Mouse (Mus musculus): ENCODE results near the gene Arpc4. TPM values are rescaled to one million over a fixed set of nuclear protein-coding genes. Genes with fewer than 3 reads are reported as not detected.

The Arpc4 gene
- polyA plus RNA-seq, 1 experiment: 14.9 TPM

DNA sequence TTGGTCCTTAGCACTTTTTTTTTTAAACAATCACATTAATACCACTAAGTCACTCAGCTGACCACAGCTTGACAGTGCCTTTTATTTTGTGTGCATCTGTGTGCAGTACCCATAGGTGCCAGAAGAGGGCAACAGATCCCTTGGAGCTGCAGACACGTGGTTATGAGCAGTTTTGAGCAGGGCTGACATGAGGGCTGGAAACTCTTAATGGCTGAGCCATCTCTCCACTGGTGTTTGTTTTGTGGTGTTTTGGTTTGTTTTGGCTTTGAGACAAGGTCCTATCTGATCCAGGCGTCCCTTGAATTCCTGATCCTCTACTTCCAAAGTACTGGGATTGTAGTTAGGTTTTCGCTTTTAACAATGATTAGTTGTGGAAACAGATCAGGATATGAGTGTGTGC, 49.5 kb downstream of the Arpc4 start:
- no peak overlapping the region for H3K4me3 ChIP-seq (replicated peaks)
- no peaks in the 10 kb centered on the region for H3K4me1 ChIP-seq (ENCODE audit: control insufficient read depth)
- H3K36me3 ChIP-seq (ENCODE audit: control insufficient read depth): no peaks in the 10 kb centered on the region
- TF ChIP-seq GATA1 (IDR thresholded peaks at IDR 0.05; ENCODE audit: low read length) (no peak), TAL1 (IDR thresholded peaks at IDR 0.05; ENCODE audit: low read length) (no peak)
- peaks cover 3% of the 10 kb centered on the region; the same call in 1 of the 2 replicates for H3K27me3 ChIP-seq (ENCODE audit: control insufficient read depth)
- peaks cover 3% of the 10 kb centered on the region for H3K9me3 ChIP-seq (ENCODE audit: control insufficient read depth, low read length)

DNA sequence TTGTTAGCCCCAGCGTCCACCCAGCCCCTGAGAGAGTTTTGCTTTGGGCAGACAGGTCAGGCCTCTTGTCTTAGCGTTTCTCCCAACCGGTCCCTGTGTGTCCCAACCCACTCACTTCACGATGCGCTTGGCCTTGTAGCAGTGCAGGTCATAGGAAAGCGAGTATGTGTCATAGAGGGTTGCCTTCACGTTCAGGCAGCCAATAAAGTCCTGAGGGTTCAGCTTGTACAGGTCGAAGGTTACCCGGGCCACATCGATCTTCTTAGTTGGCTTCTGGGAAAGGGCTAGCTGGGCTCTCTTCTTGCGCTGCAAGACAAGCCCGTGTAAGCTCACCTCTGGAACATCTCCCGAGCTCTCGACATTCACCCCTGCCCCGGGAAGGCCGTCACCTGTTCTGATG, 50.1 kb downstream of the Arpc4 start:
- H3K36me3 ChIP-seq (ENCODE audit: control insufficient read depth): no peaks in the 10 kb centered on the region
- no peaks in the 10 kb centered on the region for H3K4me1 ChIP-seq (ENCODE audit: control insufficient read depth)
- TF ChIP-seq TAL1 (IDR thresholded peaks at IDR 0.05; ENCODE audit: low read length): no peak
- no peak for TF ChIP-seq GATA1 (IDR thresholded peaks at IDR 0.05; ENCODE audit: low read length)
- H3K9me3 ChIP-seq (ENCODE audit: control insufficient read depth, low read length): peaks cover 3% of the 10 kb centered on the region
- H3K27me3 ChIP-seq (ENCODE audit: control insufficient read depth): peaks cover 3% of the 10 kb centered on the region; the same call in 1 of the 2 replicates
- no peak overlapping the region for H3K4me3 ChIP-seq (replicated peaks)

DNA sequence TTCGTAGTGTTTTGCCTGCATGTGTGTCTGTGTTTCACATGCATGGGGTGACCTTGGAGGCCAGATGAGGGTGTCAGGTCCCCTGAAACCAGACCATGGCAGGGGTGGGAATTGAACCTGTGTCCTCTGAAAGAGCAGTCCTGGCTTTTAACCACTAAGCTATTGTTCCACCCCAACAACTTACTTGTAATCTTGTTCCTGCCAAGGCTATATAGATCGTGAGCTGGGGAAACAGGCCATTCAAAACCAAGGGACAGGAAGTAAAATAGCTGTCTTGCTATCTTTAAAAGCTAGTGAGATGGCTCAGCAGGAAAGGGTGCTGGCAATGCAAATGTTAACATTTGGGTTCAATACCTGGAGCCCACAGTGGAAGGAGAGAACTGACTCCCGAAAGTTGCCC, 52.0 kb downstream of the Arpc4 start:
- Histone ChIP-seq H3K27me3 (ENCODE audit: control insufficient read depth) (peaks cover 3% of the 10 kb centered on the region; the same call in 1 of the 2 replicates), H3K4me1 (ENCODE audit: control insufficient read depth) (no peaks in the 10 kb centered on the region), H3K36me3 (ENCODE audit: control insufficient read depth) (no peaks in the 10 kb centered on the region), H3K9me3 (ENCODE audit: control insufficient read depth, low read length) (peaks cover 3% of the 10 kb centered on the region), H3K4me3 (replicated peaks) (no peak overlapping the region)
- TF ChIP-seq GATA1 (IDR thresholded peaks at IDR 0.05; ENCODE audit: low read length) (no peak), TAL1 (IDR thresholded peaks at IDR 0.05; ENCODE audit: low read length) (no peak)

DNA sequence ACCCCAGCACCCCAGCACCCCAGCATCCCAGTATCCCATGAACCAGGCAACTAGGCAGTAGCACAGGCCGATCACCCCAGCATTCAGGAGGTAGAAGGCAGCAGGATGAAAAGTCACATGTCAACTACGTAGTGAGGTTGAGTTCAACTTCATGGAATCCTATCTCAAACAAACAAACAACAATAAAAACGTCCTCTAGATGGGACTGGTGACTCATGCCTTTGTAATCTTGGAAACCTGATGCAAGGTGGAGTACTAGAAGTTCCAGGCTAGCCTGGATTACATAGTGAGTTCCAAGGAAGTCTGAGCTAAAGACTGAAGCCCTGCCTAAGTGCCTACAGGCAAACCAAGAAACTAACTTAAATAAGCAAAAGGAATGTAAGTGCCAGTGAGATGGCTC, 52.9 kb downstream of the Arpc4 start:
- H3K4me3 ChIP-seq (replicated peaks): no peak overlapping the region
- no peak for TF ChIP-seq GATA1 (IDR thresholded peaks at IDR 0.05; ENCODE audit: low read length)
- no peak for TF ChIP-seq TAL1 (IDR thresholded peaks at IDR 0.05; ENCODE audit: low read length)
- H3K4me1 ChIP-seq (ENCODE audit: control insufficient read depth): no peaks in the 10 kb centered on the region
- H3K27me3 ChIP-seq (ENCODE audit: control insufficient read depth): no peaks in the 10 kb centered on the region
- H3K36me3 ChIP-seq (ENCODE audit: control insufficient read depth): no peaks in the 10 kb centered on the region
- peaks cover 3% of the 10 kb centered on the region for H3K9me3 ChIP-seq (ENCODE audit: control insufficient read depth, low read length)

DNA sequence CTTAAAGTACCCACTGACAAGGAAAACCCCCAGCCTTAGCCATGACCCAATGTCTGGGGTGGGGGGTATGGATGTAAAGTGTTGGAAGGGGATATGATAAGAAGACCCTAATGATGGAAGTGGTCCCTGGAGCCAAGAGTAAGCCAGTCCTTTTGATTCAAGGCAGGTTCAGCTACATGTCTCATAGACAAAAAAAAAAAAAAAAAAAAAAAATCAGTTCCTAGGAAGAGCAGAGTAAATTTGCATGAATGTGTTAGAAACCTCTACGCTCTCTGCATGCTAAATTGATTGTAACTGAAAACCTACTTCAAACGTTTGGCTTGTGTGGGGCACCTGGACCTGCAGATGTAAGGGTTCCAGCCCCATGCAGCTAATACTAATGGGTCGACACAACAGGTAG, 53.9 kb downstream of the Arpc4 start:
- H3K27me3 ChIP-seq (ENCODE audit: control insufficient read depth): no peaks in the 10 kb centered on the region
- no peaks in the 10 kb centered on the region for H3K36me3 ChIP-seq (ENCODE audit: control insufficient read depth)
- H3K4me3 ChIP-seq (replicated peaks): no peak overlapping the region
- TF ChIP-seq TAL1 (IDR thresholded peaks at IDR 0.05; ENCODE audit: low read length) (no peak), GATA1 (IDR thresholded peaks at IDR 0.05; ENCODE audit: low read length) (no peak)
- H3K4me1 ChIP-seq (ENCODE audit: control insufficient read depth): no peaks in the 10 kb centered on the region
- H3K9me3 ChIP-seq (ENCODE audit: control insufficient read depth, low read length): peaks cover 3% of the 10 kb centered on the region

DNA sequence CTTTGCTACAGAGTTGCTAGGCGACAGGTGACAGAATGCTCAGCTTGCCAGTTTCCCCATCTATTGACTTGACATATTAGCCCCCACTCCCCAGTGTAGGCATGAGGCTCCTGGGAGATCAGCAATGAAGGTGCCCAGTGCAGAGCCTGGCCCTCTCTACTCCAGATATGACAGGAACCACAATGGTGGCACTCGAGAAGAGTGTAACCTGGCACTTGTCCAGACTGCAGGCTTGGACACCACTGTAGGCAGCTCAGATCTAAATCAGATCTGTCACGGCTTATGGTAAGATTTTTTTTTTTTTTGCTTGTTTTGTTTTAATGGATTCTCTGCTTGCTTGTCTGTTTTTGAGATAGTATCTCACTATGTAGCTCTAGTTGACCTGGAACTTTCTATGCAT, 55.7 kb downstream of the Arpc4 start:
- no peaks in the 10 kb centered on the region for H3K4me1 ChIP-seq (ENCODE audit: control insufficient read depth)
- H3K27me3 ChIP-seq (ENCODE audit: control insufficient read depth): no peaks in the 10 kb centered on the region
- H3K4me3 ChIP-seq (replicated peaks): no peak overlapping the region
- TF ChIP-seq TAL1 (IDR thresholded peaks at IDR 0.05; ENCODE audit: low read length) (no peak), GATA1 (IDR thresholded peaks at IDR 0.05; ENCODE audit: low read length) (no peak)
- H3K36me3 ChIP-seq (ENCODE audit: control insufficient read depth): no peaks in the 10 kb centered on the region
- H3K9me3 ChIP-seq (ENCODE audit: control insufficient read depth, low read length): no peaks in the 10 kb centered on the region

DNA sequence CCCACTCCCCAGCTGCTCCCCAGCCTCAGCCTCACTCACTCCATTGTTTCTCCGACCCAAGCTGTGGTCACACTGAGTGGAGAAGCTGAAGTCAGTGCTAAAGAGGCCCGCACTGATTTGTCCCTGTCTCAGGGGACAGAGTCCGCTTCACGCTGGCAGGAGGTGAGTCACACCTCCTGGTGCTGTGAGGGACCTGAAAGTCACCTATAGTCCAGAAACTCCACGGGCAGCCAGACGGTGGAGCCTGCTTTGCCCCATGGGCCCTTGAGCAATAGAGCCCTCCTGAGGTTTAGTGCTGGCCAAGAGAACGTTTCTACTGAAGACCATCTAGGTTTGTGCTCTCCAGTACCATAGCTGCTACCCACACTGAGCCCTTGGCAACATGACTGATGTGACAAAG, 56.8 kb downstream of the Arpc4 start:
- Histone ChIP-seq H3K36me3 (ENCODE audit: control insufficient read depth) (no peaks in the 10 kb centered on the region), H3K4me3 (replicated peaks) (no peak overlapping the region), H3K9me3 (ENCODE audit: control insufficient read depth, low read length) (no peaks in the 10 kb centered on the region), H3K27me3 (ENCODE audit: control insufficient read depth) (no peaks in the 10 kb centered on the region), H3K4me1 (ENCODE audit: control insufficient read depth) (no peaks in the 10 kb centered on the region)
- TF ChIP-seq GATA1 (IDR thresholded peaks at IDR 0.05; ENCODE audit: low read length): no peak
- no peak for TF ChIP-seq TAL1 (IDR thresholded peaks at IDR 0.05; ENCODE audit: low read length)

DNA sequence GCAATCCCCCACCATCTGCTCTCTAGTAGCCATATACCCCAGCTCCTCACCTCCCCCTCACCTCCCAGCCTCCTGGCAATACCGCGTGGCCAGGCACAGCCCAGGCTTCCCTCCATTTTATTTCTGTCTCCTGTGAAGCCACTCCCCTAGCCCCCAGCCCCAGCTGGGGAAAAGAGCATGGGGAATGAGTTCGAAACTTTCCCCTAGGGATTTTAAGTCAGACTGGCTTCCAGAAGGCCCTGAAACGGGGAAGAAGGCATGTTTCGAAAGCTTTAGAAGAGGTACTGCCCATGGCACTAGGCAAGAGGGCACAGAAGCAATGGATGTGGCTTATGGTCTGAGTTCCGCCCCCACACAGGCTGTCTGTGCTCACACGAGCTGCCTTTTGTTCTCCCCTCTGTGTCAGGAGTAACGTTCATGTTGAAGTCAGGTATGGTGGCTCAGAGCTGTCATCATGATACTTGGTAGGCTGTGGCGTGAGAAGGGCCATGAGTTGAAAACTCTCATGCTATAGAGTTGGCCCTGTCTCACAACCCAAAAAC, 57.8 kb downstream of the Arpc4 start, which contains the start of gene Cidec:
Gene Cidec, minus strand, starts transcription at position 97 of the 542 bp plus-strand sequence.
- Histone ChIP-seq H3K4me1 (ENCODE audit: control insufficient read depth) (no peaks in the 10 kb centered on the region), H3K36me3 (ENCODE audit: control insufficient read depth) (no peaks in the 10 kb centered on the region), H3K9me3 (ENCODE audit: control insufficient read depth, low read length) (no peaks in the 10 kb centered on the region), H3K27me3 (ENCODE audit: control insufficient read depth) (no peaks in the 10 kb centered on the region), H3K4me3 (replicated peaks) (no peak within 1 kb of the TSS)
- TF ChIP-seq GATA1 (IDR thresholded peaks at IDR 0.05; ENCODE audit: low read length): no peak

DNA sequence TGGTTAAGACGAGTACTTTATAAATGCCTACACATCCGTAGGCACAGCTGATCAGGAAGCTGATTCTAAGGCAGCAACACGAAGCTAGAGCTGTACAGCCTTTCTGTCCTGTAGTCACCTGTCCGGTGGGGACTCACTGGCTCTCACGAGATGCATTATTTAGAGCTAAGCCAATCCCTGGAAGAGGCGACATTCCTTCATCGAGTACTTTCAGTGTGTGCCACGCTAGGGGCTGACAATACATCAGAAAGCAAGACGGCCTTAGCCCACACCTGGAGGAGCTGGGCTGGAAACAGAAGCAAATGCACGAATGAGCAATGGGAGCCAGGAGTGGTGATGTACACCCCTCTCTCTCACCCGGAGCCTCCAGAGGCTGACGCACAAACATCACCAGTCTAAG, 59.2 kb downstream of the Arpc4 start:
- TF ChIP-seq GATA1 (IDR thresholded peaks at IDR 0.05; ENCODE audit: low read length) (no peak), TAL1 (IDR thresholded peaks at IDR 0.05; ENCODE audit: low read length) (no peak)

More for the DNA sequence above, 59.2 kb downstream of the Arpc4 start:
- peaks cover 6% of the 10 kb centered on the region for H3K4me1 ChIP-seq (ENCODE audit: control insufficient read depth)
- H3K36me3 ChIP-seq (ENCODE audit: control insufficient read depth): no peaks in the 10 kb centered on the region
- H3K27me3 ChIP-seq (ENCODE audit: control insufficient read depth): no peaks in the 10 kb centered on the region
- no peaks in the 10 kb centered on the region for H3K9me3 ChIP-seq (ENCODE audit: control insufficient read depth, low read length)
- H3K4me3 ChIP-seq (replicated peaks): no peak overlapping the region
